Mouse (Mus musculus) cerebral cortex, adult 2 months (tissue): ENCODE measurements around the gene 9330182L06Rik.

Experiments used
- WGBS: fragments of 180-500 bp; shearing (Covaris S2); methylation state at CpG from one replicate; pipeline ENCODE4 v1.1.7; 2018; 5-methylcytosine and 5-hydroxymethylcytosine counted together

Gene 9330182L06Rik

GRCm38 (mm10) chr5:9265586-9266279 lies at the start of gene 9330182L06Rik:
TSS of gene 9330182L06Rik (plus strand) at chr5:9266118.
- under 1% methylated on average over 47 of the region's 47 CpGs for WGBS

GRCm38 (mm10) chr5:9227456-9228008 lies 38.4 kb upstream of the 9330182L06Rik start:
- WGBS: 41% methylated on average over 4 of the region's 4 CpGs

DNA sequence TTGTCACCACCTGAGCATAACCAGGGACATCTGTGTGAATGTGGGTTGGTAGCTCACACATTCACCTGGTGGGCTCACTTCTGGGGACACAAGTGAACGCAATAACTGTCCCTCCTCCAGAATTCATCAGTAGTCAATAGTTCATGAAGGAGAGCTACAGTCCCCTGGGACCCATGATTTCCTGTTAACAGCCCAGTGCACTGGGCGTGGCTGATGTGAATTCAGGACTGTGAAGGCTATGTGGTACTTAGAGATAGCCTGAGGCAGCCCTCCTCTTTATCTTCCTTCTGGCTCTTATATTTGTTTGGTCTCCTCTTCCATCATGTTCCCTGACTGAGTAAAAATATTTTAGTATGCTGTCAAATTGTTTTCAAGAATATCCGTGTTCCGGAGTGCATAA lies 1.6 kb upstream of the 9330182L06Rik start:
- 69% methylated on average over 4 of the region's 4 CpGs for WGBS

DNA sequence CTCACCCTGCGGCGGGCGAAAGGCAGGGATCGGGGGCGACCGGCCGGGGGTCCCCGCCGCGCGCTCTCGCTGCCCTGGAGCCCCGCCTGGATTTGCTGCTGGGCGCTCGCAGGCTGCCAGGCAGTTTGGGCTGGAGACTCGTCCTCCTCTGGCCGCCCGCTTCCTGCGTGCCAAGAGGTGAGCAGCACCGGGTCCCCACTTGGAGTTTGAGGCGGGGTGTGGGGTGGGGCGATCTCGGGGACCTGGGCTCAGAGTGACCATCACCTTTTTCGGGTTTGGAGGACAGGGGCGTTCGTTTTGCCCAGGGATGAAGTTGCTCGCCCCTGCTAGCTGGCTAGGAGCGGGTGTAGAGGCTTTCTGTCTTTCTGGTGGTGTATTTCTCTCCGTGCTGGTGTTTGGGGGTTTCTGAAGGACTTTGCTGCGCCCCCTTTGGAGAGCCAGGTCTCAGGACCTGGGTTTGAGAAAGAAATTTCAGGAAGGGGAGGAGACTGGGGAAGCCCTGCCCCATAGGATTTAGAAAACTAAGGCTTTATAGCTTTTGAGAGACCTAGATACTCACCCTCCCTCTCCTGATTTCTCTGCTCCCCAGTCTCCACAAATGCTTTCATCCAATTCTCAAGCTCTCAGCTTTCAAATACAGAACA lies 484 bp downstream of the 9330182L06Rik start:
- under 1% methylated on average over 30 of the region's 30 CpGs for WGBS

GRCm38 (mm10) chr5:9269666-9270065 lies 3.7 kb downstream of the 9330182L06Rik start:
- WGBS: 78% methylated on average over 3 of the region's 3 CpGs

DNA sequence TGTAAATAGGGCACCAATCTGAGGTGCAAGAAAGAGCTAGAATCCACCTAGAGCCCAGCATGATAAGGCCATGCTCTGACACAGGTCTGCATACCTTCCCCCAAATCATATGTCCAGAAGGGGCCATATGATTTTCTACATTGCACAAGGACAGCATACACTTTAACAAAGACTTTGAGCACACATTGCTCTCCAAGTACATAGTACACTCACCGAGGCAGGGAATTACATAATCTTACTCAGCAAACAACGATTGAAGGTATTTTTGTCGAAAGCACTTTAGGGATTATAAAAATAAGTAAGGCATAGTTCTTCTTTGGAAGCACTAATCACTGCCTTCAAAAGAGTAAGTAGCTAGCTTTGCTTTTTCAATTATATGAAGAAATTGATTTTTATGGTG lies 7.1 kb downstream of the 9330182L06Rik start:
- 47% methylated on average over 3 of the region's 3 CpGs for WGBS

DNA sequence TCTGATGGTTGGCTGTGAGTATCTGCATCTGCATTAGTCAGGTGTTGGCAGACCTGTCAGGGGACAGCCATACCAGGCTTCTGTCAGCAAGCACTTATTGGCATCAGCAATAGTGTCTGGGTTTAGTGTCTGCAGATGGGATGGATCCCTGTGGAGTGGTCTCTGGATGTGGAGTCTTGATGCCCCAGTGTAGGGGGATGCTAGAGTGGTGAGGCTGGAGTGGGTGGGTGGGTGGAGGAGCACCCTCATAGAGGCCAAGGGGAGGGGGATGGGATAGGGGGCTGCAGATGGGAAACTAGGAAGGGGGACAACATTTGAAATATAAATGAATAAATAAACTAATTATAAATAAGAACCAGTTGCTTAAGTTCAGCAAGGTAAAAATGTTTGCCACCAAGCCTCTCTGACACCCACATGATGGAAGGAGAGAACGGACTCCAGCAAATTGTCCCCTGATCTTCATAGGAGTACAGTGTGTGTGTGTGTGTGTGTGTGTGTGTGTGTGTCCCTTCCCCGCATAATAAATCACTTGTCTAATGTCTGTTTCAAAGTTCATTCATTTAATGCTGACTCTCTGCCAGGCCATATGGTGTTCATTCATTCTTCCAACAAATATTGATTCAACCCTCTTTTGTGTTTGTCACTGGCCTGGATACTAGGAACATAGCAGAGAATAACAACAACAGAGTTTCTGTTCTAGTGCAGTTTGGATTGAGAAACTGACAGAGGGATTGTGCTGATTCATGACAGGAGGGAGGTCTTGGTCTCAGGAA lies 30.0 kb downstream of the 9330182L06Rik start:
- 58% methylated on average over 2 of the region's 2 CpGs for WGBS

GRCm38 (mm10) chr5:9326863-9327262 lies 60.9 kb downstream of the 9330182L06Rik start:
- 65% methylated on average over 1 of the region's 1 CpGs for WGBS

GRCm38 (mm10) chr5:9327528-9327927 lies 61.6 kb downstream of the 9330182L06Rik start:
- 87% methylated on average over 1 of the region's 1 CpGs for WGBS

- 60% methylated on average over 7 of the region's 7 CpGs for WGBS
These were observed 73.0 kb downstream of the 9330182L06Rik start for GRCm38 (mm10) chr5:9338756-9339510.

DNA sequence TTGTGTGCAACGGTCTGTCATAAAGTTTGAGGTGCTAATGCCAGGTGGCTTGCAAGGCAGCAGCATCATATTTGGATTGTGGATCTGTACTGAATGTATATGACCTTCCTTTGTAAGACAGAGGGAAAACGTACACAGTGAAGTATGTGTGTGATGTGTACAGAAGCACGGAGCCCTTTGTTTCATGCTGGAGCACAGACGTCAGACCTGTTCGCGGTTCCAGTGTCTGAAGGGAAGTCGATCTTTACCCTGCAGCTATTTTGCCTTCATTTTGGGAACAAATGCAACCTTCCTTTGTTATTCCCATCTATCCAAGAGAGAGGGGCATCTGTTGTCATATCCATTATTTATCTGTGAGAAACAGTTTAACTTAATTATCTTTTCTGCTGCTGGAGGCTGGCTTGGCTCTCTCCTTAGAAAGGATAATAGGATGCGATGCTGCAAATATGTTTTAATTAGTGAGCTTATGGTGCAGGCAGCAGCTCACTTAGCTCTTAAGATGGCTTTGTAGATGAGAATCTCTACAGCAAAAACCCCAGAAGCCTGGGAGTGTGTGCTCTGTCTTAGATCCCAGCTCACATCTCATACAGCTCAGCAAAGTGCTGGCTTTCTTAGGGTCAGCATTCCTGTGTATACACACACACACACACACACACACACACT lies 73.7 kb downstream of the 9330182L06Rik start:
- WGBS: 59% methylated on average over 8 of the region's 8 CpGs

DNA sequence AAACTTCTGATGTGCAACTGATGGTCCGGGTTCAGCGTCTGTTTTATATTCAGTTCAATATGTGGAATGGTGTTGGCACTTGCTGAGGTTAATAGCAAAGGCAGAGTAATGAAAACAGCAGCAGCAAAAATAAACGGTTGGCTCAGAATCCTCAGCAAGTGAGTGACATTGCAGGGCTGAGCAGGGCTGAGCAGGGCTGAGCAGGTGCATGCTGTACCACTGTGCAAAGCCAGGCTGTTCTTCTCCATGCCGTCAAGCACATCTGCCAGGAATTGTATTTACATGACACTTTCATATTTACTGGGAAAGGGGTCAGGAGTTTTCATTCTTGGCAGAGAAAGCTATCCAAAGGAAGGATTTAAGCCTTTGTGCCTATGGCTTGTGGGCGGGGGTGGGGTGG lies 78.7 kb downstream of the 9330182L06Rik start:
- 45% methylated on average over 5 of the region's 5 CpGs for WGBS

GRCm38 (mm10) chr5:9345038-9345617 lies 79.2 kb downstream of the 9330182L06Rik start:
- 63% methylated on average over 10 of the region's 10 CpGs for WGBS

DNA sequence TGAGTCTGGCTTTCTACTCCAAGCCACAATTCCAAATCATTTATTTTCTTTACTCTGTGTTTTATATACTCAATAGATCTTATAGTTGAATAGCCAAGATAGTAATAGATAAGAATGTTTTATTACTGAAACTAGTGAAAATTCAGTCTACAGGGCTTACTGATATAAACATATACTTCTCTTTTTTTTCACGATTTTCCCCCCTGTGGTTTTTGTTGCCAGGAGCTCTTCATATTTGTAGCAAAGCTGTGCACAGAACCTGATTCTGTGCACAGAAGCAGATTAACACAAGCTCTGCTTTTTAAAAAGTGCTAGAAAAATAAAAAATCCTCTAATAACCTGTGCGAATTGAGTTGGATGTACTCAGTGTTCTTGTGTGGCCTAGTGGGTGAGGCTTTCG lies 79.7 kb downstream of the 9330182L06Rik start:
- 71% methylated on average over 3 of the region's 3 CpGs for WGBS

- 81% methylated on average over 4 of the region's 4 CpGs for WGBS
These were observed 80.6 kb downstream of the 9330182L06Rik start for GRCm38 (mm10) chr5:9346510-9346909.

DNA sequence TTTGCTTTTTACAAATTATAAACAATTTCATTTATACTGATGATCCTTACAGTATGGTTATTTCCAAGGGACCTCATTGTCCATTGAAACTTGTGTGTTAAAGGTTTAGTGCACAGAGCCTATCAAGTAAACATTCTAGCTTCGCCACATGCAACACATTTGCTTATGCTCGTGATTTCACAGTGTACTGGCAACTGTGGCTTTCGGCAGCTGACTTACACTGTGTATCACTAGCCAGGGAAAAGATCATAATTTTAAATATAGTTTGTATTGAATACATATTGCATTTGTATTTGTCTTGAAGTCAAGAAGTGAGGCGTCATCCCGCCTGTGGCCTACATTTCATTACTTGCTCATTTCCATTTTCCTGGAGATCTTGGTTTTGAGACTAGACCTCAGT lies 86.2 kb downstream of the 9330182L06Rik start:
- WGBS: 75% methylated on average over 5 of the region's 5 CpGs

- 44% methylated on average over 1 of the region's 1 CpGs for WGBS
These were observed 86.7 kb downstream of the 9330182L06Rik start for GRCm38 (mm10) chr5:9352646-9353045.

DNA sequence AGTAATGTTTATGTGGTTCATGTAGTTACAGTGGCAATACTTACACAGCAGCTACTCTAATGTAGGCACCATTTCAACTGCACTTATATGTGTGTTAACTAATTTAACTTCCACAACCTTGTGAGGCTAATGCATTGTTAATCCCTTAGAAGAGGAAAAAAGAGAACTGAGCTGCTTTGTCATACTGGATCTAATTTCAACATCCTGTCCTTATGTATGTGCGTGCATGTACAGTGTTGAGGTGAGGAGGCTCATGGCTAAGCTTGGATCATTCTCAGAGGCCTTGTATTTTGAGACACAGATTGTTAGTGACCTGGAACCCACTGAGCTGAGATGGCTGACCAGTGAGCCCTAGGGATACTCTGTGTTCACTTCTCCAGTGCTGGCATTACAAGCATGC lies 88.3 kb downstream of the 9330182L06Rik start:
- WGBS: 88% methylated on average over 1 of the region's 1 CpGs

GRCm38 (mm10) chr5:9358076-9358475 lies 92.2 kb downstream of the 9330182L06Rik start:
- WGBS: 61% methylated on average over 2 of the region's 2 CpGs

DNA sequence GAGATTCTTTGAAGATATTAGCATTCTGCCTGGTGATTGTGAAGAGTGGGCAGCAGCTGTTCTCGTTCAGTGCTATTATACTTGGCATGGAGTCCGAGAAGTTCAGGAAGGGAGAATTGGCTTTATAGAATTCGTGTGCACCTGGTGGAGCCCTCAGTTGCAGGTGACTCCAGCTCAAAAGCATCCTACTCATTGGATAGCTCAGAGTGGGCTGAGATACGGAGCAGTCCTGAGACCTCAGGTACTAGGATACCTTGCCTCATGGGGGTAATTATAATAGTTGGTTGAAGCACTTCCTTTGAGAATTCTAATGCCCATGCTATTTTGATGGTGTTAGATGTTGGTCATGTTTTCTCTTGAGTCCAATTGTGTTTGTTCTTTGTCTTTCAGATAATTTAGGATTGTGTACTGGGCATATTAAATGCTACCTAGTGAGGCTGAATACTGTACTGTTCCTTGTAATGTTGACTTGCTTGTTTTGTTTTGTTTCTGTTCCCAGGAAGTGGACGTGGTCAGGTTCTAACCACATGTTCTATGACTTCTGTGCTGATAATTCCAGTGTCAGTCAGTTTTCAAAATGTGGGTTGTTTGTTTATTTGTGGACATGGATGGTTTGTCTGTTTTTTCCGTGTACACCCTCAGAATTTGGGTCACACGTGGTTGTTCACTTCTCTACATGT lies 96.2 kb downstream of the 9330182L06Rik start:
- WGBS: 66% methylated on average over 7 of the region's 7 CpGs
